Mouse (Mus musculus) adrenal gland (tissue): Measurements from ENCODE around the gene Tmem126b.

Source experiments
- intact Hi-C: fragments of 180-260 bp; cut with DNase I; formaldehyde crosslinking; loops from one replicate; pipeline ENCODE4 v1.15.1; 2025

Gene Tmem126b

DNA sequence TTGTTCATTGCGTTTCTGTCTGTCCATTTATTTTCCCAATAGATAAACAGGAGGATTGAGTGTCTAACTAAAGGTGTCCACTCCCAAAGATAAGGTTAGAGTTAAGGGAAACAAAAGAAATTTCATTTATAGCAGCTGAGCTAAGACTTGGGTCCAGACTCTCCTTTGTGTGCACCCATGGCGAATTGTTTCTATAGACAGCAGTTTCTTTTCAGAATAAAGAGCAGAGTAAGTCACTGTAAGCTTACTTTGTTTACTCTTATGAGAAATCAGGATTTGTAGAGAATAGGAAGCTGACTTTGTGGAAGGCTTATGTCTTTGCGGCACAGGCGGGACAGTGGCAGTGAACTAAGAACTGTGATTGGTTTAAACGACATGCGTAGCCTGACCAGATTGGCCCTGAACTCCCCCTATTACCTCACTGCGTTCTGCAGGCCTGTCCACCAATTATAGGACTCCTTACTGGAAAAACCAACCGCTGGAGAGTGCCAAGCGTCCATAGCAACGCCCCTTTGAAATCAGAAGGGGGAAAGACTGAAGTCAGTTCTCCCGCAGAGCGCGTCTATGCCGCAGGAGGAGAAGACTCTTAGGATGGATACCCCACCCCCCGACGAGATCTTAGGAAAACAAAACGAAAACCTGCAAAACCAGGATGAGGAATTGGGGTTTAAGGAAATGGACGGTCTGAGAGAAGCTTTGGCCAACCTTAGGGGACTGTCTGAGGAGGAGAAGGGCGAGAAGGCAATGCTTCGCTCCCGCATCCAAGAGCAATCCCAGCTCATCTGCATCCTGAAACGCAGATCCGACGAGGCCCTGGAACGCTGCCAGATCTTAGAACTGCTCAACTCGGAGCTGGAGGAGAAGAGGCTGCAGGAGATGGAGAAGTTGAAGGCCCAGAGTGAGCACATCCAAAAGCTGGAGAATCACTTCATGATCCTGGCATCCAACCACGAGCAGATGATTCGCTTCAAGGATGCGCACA, 49.5 kb downstream of the Tmem126b start, which contains the start of gene Ccdc89:
TSS of gene Ccdc89 (plus strand) at position 558 of the 982 bp plus-strand sequence.
- intact Hi-C loops = loop anchor here (10.0 kb wide), 1 partner anchor 432 kb away; no protein-coding TSS in a partner anchor
